Mouse (Mus musculus): ENCODE data around the gene Kctd19. TPM values are rescaled to one million over a fixed set of nuclear protein-coding genes. Genes with fewer than 3 reads are reported as not detected.

Gene Kctd19
- total RNA-seq, 4 experiments from 2014 or later: 0.15 TPM; not detected in 3

Other genes with a start within 250 kb of the Kctd19 start
- gene Cbfb, start 242.8 kb downstream of the Kctd19 start, total RNA-seq (2022): 100 to 1,000 TPM in 2 of 4 experiments, 10 to 100 TPM in 2; 71.5 to 127 (median 93.2) TPM
- gene D230025D16Rik, start 188.4 kb downstream of the Kctd19 start, total RNA-seq (2022): 10 to 100 TPM; 25.0 to 31.8 (median 28.4) TPM
- 1 to 10 TPM; 3.5 to 5.9 (median 4.6) TPM for gene B3gnt9, start 158.3 kb downstream of the Kctd19 start, total RNA-seq (2022)
- gene Tradd, start 148.9 kb downstream of the Kctd19 start, total RNA-seq (2022): 10 to 100 TPM; 15.5 to 20.0 (median 19.2) TPM
- 1 to 10 TPM; 3.9 to 5.4 (median 4.5) TPM for gene Fbxl8, start 148.9 kb downstream of the Kctd19 start, total RNA-seq (2022)
- 1 to 10 TPM; 2.1 to 4.8 (median 3.3) TPM for gene Hsf4, start 143.7 kb downstream of the Kctd19 start, total RNA-seq (2022)
- 10 to 100 TPM in 1 of 4 experiments, 1 to 10 TPM in 3; 5.5 to 11.7 (median 6.5) TPM for gene Nol3, start 137.4 kb downstream of the Kctd19 start, total RNA-seq (2022)
- gene 4931428F04Rik, start 123.6 kb downstream of the Kctd19 start, total RNA-seq (2022): 1 to 10 TPM; 2.6 to 5.0 (median 4.6) TPM
- 10 to 100 TPM; 20.0 to 57.6 (median 36.8) TPM for gene Exoc3l, start 117.4 kb downstream of the Kctd19 start, total RNA-seq (2022)
- 10 to 100 TPM; 39.5 to 53.6 (median 42.0) TPM for gene E2f4, start 115.8 kb downstream of the Kctd19 start, total RNA-seq (2022)
- gene Elmo3, start 107.9 kb downstream of the Kctd19 start, total RNA-seq (2022): 10 to 100 TPM in 2 of 4 experiments, 1 to 10 TPM in 2; 7.0 to 14.0 (median 9.3) TPM
- 10 to 100 TPM in 2 of 4 experiments, 1 to 10 TPM in 2; 3.1 to 14.2 (median 8.5) TPM for gene Lrrc29, start 87.2 kb downstream of the Kctd19 start, total RNA-seq (2022)
- gene Tmem208, start 87.1 kb downstream of the Kctd19 start, total RNA-seq (2022): 10 to 100 TPM; 62.1 to 66.9 (median 65.1) TPM
- 10 to 100 TPM; 11.8 to 21.9 (median 17.1) TPM for gene Fhod1, start 65.5 kb downstream of the Kctd19 start, total RNA-seq (2022)
- gene Slc9a5, start 64.7 kb downstream of the Kctd19 start, total RNA-seq (2022): 1 to 10 TPM in 3 of 4 experiments, under 1 TPM in 1; 0.73 to 1.9 (median 1.4) TPM
- 1 to 10 TPM in 2 of 4 experiments, under 1 TPM in 2; 0.42 to 2.7 (median 1.3) TPM for gene Plekhg4, start 40.2 kb downstream of the Kctd19 start, total RNA-seq (2022)
- 10 to 100 TPM in 1 of 4 experiments, 1 to 10 TPM in 3; 4.1 to 10.1 (median 7.0) TPM for gene Lrrc36, start 69 bp upstream of the Kctd19 start, total RNA-seq (2022)
- gene Tppp3, start 58.0 kb upstream of the Kctd19 start, total RNA-seq (2022): 10 to 100 TPM; 28.3 to 40.2 (median 33.0) TPM
- gene Zdhhc1, start 83.4 kb upstream of the Kctd19 start, total RNA-seq (2022): 10 to 100 TPM; 20.6 to 40.1 (median 31.3) TPM
- under 1 TPM; 0.56 to 0.98 (median 0.82) TPM for gene Hsd11b2, start 105.3 kb upstream of the Kctd19 start, total RNA-seq (2022)
- 100 to 1,000 TPM; 113 to 135 (median 122) TPM for gene Atp6v0d1, start 152.5 kb upstream of the Kctd19 start, total RNA-seq (2022)
- 10 to 100 TPM; 28.1 to 47.9 (median 37.8) TPM for gene Ripor1, start 191.8 kb upstream of the Kctd19 start, total RNA-seq (2022)
- 10 to 100 TPM; 61.2 to 79.1 (median 67.7) TPM for gene Ctcf, start 223.1 kb upstream of the Kctd19 start, total RNA-seq (2022)
- 10 to 100 TPM in 1 of 4 experiments, 1 to 10 TPM in 2, under 1 TPM in 1; 0.97 to 11.6 (median 4.2) TPM for gene Agrp, start 223.9 kb upstream of the Kctd19 start, total RNA-seq (2022)